Mouse (Mus musculus) ES-Bruce4 (cell line): ENCODE results near the gene Bpgm.

Source experiments
- CTCF ChIP-seq: IDR thresholded peaks from one replicate; pipeline ENCODE4 v1.8.1; 2011; ENCODE audit warnings: low read depth, low read length
- POLR2A ChIP-seq: IDR thresholded peaks from one replicate; pipeline ENCODE4 v1.8.1; 2011; ENCODE audit warnings: low read length; ENCODE audit not compliant: insufficient read depth

DNA sequence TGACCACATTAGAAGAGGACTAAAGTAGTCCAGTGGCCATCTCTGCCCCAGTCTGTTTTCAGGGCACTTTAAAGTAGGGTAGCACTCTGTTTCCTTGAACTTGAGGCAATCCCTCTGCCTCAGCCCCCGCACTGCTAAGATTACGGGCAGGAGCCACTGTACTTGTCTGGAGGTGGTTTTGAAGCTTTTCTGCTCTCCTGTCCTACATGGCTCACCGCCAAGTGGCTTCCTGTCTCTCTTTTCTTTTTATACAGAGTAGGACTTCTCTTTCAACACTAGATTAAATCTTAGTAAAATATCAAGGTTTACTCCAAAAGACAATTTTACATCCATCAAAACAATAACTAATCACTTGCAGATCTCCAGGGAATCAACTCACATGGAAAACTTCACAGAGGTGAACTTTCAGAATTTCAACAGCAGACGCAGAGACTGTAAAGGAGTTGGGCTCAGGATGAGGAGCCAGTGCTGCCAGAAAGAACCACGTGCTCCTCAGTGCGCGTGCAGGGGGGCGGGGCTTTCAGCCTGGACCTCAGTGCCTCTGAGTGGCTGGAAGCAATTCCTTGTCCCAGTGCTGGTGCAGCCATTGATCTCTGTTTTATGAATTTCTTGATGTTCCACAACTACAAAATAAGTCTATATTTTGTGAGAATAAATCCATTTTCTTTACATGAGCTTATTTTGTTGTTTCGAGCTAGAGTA lies 34.3 kb upstream of the Bpgm start:
- TF ChIP-seq CTCF (no peak), POLR2A (no peak)
